Mouse (Mus musculus) heart, adult 8-10 months (tissue): ENCODE data around the gene Hoxa10. TPM values are rescaled to one million over a fixed set of nuclear protein-coding genes. Genes with fewer than 3 reads are reported as not detected.

Experiments
- DNase-seq: peaks from one replicate; pipeline ENCODE4 v3.0.0; 2022; ENCODE audit warnings: low spot score
- total RNA-seq, 4 experiments: library from RNA; stranded (reverse); gene quantifications; 2 replicates each; pipeline ENCODE4 v1.2.4; 2022

The Hoxa10 gene
- total RNA-seq, 4 experiments from 2014 or later, result not detected

DNA sequence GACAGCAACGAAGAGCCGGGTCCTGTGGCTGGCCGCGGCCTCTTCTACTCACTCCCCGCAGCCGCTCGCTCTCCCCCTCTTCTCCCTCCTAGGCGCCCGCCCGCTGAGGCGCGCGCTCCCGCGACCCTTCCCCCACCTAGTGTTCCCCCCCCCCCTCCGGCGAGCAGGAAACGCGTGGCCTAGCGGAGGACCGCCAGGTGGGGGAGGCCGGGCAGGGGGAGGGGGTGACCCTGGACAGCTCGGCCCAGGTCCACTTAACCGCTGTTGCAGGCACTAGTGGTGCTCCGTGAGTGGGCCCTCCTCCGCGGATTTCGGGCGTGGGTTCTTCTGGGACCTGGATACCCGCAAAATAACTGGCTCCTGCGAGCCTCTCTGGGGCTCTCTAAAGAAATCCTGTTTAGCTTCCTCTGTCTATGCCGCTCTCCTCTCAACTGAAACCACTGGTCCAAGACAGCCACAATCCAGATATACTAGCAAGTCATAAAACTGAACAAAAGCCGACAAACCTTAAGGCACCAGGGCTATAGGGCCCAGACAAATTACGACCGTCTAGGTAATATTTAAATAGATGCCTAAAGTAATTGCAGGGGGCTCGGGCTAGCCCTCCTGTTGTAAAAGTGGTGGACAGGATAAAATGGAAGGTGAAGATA lies 10.0 kb downstream of the Hoxa10 start, which contains the start of gene Hoxa9:
TSS of gene Hoxa9 (minus strand) at position 574 of the 650 bp plus-strand sequence.
- no peak for DNase-seq

DNA sequence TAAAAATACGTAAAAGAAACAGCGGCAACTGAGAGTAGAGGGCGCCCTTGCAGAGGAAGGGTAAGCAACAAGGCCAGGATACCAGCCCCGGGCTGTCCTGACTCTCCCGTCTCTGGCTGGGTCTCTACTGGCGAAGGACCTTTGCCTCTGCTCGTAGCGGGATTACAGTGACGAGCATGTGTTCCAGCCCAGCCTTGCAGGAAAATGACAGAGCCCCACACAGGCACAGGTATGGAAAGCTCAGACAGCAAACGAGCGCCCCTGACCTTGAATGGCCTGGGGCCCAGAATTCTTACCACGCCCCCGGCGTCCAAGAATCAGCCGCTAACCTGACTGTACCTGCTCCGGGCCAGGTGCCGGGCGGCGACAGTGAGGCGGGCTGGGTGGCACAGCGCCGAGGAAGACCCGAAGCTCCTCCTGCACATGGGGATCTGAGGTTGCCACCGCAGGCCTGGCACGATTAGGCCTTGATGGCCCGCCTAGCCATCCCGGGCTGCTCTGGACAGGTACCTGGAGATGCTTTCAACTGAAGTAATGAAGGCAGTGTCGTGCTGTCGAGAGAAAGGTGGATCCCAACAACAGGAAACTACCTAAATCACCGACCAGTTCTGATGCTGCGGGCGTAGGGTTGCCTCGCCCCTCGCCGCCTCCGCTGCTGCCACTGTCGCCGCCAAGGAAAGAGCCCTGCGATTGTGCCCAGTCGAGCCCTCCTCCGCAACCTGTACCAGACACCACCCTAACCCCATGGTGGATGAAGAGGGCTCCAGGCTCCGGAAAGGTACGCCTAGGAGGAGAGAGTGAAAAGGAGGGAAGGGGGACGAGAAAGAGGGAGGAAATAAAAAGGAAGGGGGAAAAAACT lies 10.9 kb downstream of the Hoxa10 start:
- DNase-seq, result no peak

DNA sequence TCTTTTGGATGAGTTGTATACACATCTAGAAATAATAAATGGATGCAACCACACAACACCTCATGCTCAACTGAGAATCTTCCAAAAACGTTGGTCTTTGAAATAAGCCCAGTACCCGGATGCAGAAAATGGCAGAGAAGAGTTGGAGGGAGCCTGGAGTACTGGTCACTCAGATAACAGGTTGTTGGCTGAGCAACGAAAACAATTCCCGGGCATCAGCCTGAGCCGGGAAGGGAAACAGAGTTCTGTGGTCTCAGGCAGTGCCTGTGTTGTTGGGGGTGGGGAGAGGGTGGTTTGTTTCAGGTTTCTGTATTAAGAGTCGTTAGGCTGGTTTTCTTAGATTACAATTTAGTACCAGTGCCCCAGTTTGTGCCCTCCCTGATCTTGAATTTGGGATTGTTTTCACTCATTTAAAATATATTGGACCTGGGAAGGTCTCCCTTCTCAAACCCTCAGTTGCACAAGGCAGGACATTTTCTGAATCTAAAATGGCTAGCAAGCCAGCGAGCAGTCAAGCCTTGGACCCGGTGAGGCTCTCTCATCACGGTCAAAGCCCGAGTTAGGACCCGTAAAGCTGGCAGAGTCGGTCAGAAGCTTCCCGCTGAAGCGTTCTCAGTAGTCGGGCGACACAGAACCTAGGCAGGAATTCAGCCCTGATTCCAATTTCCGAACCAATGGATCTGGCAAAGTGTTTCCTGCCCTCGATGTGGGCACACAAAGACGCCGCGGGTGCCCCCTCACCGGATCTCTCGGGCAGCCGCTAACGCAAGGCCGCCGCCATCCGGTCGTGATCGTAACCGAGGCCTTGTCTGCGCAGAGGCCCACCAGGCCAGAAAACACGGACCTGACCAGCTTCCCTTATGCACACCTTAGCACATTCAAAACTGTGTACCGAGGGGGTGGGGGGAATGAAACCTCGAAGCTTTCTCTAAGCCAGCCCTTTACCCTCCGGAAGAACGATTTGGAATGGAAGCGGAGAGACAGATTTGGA lies 11.9 kb downstream of the Hoxa10 start:
- no peak for DNase-seq

DNA sequence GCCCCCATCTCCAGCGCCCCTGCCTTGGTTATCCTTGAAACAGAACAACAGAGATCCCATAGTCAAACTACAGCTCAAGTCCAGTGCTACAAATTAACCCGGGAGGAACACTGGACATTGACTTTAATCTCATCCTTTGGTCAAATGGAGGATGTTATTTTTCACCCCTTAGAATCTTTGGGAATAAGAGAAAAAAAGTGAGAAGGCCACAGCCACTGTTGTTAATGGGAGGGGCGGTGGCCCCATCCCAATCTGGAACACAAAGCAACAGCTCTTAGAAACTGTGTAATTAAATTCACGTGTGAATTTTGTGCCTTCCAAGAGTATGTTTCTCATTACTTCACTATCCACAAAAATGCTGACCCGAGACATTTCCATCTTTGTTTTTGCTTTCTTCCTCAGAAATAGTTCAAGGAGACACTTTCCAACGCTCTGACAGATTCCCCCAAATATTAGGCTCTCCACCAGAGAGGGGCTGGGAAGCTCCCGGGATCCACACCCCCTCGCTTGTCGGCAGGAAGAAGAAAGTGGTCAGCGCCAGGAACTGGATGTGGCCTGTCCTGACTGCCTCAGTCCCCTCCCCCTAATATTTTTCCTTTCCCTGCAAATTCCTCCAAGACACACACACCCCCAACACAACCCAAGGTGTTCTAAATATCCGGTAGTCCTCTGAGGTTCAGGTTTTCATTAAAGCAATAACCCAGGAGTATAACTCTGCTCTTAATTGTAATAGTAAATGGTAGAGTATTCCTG lies 13.0 kb downstream of the Hoxa10 start:
- DNase-seq, result no peak

DNA sequence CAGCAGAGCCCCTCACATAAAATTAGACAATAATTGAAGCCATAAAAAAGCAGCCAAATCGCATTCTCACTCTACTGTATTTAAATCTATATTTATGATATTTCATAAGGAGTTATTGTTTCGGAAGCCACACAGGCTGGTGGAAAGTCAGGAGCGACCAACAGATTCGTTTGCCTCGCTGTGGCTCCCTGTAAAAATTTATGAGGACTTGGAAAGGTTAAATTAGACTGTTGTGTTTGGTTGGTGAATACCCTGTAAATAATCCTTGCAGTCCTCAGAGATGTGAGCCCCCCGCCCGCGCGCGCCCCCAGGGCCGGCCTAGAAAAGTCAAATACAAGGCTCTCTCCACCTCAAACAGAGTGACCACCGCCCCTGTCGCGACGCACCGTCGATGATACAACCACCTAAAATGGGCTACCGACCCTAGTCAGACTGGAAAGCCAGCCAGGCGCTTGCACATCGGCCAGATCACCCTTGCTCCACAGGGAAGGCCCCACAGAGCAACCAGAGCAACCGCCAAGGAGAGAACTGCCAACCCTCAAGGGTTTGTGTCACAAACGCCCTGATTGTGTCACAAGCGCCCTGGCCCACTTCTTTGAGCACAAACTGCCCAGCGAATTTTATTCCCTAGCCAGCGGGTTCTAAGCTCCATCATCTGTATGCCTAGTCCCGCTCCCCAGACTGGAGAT lies 13.9 kb downstream of the Hoxa10 start:
- DNase-seq, result no peak

DNA sequence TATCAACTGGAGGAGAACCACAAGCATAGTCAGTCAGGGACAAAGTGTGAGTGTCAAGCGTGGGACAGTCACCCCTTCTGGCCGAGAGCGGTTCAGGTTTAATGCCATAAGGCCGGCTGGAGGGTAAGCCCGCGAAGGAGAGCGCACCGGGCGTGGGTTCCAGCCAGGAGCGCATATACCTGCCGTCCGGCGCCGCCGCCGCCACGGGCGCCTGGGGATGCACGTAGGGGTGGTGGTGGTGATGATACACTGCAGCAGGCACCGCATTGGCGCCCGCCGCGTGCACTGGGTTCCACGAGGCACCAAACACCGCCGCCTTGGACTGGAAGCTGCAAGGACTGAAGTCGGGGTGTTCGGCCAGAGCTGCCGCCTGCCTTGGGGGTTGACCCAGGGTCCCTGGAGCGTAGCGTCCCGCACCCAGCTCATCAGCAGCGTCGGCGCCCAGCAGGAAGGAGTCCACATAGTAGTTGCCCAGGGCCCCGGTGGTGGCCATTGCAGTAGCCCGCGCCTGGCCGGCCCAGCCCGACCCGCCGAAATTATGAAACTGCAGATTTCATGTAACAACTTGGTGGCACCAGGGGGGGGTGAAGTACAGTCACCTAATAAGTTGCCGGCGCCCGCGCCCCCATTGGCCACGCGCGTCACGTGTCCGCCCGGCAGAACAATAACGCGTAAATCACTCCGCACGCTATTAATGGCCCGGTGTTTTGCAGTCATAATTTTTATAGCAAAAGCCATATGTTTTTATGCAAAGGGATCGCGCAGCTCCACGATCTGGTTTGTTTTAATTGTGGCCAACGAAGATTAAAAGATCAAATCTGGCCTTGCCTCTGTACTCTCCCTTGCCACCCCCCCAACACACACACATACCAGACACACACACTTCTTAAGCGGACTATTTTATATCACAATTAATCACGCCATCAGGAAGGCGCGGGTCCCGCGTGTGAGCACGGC lies 14.8 kb downstream of the Hoxa10 start:
- no peak for DNase-seq

DNA sequence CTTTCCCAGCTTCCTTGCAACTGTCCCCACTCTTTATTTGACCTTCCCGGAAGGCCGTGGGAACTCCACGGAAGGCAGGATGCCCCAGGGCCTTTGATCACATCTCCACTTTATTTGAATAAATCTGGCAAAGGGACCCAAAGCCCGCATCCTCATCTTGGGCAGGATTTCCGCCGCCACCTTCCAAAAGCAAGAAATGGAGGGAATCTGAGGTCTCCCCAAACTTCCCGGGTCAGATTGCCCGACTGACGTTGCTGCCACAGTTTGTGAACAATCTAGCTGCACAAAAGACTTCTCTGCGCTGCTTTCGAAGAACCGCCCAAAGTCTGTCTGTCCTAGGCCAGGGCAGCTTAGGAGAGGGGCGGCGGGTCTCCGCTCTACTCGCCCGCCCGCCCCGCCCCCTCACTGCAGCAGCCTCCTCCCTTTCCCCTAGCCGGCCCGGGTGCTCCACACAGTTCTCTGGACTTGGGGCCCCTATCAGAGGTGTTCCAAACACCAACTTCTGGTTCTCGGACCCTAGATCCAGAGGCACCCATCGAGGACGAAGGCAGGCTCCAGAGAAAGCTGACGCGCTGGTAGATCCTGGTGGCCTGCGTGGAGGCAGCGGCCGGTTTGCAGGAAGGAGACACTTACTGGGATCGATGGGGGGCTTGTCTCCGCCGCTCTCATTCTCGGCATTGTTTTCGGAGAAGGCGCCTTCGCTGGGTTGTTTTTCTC lies 15.6 kb downstream of the Hoxa10 start:
- DNase-seq, result no peak

DNA sequence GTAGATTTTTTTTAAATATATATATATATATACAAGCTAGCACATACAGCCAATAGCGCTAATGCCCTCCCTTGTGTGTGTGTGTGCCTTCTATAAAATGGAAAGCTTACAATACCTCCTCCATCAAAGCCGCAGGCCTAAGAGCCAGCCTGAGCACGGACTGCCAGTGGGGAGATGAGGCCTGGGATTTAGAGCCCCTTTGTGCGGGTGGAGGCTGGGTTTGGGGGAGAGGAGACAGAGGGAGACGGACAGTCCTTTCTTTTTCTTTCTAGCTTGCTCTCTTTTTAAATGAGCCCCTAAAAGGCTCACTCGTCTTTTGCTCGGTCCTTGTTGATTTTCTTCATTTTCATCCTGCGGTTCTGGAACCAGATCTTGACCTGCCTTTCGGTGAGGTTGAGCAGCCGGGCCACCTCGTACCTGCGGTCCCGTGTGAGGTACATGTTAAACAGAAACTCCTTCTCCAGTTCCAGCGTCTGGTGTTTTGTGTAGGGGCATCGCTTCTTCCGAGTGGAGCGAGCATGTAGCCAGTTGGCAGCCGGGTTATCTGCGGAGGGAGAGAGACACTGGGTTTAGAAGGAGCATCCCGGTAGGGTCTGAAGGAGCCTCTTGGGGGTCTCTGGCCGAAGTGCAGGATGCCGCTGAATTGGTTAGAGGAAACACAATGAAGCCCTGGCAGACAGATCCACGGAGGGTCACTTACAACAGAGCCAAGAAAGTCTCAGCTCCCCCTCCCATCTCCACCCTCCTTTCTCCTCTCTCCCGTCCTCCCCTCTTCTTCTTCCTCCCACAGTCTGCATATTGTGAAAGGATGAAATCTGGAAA lies 16.5 kb downstream of the Hoxa10 start:
- DNase-seq, result no peak

DNA sequence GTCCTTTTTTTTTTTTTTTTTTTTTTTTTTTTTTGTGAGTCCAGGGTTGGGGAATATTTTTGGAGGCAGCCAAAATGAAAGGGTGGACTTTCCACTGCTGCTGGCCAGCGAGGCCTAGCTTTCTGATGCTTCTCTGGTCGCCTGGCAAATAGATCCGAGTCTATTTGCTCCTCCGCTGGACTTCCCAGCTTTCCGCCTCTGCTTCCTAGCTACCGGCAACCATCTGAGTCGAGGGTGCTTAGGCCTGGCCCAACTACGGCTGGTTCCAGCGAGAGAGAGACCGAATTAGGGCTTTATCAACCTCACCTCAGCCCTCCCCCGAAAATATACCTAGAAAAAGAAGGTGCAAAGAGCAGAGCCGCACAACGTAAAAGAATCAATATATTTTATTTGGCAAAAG lies 17.9 kb downstream of the Hoxa10 start:
- DNase-seq, result no peak

DNA sequence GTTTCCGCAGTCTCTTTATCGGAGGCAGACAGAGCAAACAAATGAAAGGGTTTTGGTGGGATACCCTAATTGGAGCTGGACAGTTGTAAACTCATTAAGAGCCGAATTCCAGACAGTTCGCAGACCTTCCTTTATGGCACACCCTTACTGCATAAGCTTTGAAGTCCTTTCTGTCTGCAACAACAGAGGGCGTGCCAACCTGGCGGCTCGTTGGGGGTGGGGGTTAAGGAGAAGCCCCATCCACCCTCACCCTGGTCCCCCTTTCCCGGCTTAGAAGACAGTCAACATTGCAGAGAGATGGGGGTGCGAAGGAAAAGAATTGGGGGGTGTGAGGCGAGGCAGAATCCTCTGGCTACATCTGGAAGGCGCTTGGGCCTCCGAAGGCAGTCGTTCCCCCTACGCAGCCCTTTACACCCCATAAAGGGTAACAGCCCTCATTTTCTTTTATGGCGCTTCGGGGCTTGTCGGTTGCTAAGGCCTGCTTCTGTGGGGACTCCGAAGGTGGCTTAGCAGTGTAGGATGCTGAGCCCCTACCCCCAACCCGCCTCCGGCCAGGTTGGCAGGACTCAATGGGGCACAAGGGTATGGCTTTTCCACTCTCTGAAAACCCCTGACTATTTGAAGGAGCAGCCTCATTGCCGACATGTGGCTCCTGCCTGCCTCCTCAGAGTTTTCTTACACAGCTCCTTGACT lies 18.5 kb downstream of the Hoxa10 start:
- no peak for DNase-seq

DNA sequence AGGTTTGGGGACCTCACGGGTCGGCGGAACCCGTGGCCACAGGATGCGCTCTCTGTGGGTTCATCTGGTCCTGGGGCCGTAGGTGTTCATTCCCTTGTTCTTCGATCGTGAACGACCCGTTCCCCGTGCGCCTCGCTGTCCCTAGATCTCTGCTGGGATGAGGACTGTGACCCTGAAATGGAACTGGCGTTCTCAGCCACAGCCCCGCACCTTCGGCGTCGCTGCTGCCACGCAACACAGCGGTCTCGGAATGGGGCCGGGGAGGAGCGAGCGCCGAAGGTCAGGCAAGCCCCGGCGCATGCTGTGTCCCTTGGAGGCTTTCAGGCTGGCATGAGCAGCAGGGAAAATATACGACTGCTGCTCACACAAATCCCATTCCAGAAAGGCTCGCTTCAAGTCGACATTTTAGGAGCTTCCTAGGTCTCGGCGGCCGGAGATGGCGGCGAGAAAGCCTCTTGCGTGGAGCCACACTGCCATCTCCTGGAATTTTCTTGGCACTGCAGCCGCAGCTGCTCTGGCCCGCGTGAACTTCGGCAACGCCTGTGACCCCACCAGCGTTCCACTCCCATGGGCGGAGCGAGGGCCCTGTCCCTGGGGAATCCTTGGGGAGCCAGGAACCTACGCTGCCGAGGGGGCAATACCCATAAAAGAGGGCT lies 19.2 kb downstream of the Hoxa10 start, which contains the start of gene Hoxa7:
TSS of gene Hoxa7 (minus strand) at position 518 of the 656 bp plus-strand sequence.
- DNase-seq, result peak; percentile 82

DNA sequence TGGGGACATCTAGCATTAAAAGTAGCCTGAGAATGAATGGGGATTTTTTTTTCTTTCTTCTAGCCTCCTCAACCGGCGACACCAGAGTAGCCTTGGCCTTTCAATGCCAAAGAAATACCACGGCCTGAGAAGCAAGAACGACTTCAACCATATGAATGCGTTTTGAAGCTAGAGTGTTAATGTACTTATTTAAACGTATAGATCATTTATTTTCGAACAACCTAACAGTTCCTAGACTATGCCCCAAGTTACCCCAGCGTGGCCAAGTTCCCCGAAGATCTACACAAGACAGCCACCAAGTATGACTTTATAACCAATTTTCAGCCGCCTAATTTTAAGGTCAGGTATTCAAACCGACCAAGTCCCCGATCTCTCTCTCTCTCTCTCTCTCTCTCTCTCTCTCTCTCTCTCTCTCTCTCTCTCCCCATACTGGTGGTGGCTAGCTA lies 19.8 kb downstream of the Hoxa10 start:
- DNase-seq, result no peak

DNA sequence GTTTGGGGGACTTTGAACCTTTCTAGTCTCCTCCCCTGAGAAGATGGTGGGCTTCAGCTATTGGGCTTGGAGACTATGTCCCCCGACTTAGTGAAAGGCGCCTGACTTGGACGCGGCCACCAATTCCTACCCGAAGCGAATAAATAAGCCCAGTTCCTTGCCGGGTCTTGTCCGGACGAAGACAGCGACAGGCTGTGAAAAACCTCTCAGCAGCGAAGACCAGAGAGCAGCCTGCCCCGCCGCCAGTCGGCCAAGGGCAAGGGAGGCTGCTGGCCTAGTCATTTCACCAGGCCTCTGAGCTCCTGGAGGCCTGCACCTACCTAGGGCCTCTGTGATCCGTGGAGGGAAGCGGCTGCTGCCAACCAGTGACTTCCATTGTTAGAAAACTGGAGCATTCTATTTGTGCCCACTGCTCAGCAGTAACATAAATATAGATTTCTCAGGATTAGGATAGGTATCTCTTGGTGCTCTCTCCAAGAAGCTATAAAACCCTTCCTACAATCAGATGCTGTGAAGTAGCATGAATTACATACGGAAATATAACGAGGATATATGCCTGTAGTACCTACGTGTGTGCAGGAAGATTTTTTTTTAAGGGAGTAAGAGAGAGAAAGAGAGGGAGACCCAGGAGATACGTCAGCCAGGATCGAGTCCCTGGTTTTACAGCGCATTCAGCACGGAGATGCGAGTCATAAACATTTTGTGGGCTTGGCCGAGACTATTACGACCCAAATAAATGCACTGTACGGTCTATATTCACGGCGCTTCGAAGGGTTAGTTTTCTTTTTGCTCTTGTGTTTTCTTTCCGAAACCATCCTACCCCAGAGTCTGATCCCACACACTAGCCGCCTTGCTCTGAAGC lies 20.4 kb downstream of the Hoxa10 start:
- no peak for DNase-seq

DNA sequence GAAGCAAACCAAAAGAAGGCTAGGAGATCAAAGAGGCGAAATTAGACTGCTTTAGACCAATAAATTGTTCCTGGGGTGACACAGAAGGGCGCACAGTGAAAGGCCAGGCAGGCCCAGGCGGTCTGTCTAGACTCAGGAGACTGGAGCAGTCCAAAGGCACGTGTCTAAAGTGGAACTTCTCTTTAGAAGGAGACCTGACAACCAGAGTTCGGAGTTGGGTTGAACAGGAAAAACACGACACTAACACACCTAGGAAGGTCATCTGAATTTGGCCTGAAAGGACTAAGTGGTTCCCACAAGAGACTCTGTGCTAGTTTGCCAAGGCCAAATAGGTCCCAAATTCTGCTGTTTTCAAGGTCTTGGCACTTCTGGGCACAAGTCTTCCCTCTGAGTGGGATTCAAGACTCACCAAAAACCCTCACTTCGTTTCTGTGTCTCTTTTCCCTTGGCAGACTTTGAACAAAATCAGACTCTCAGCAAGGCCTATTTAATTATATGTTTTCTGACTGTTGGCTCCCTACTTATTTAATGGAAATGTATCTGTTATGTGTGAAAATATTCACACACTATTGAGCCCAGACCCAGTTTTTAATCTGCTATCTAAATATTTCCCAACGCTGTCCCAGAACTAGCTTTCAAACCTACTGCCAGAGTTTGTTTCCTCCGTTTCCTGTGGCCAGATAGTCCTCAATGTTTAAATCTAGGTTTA lies 21.3 kb downstream of the Hoxa10 start:
- no peak for DNase-seq
